Mouse (Mus musculus) thymus, adult 2 months (tissue): ENCODE results near the gene Il1r1.

ENCODE experiments used
- CTCF ChIP-seq: fragments of 200-500 bp; IDR thresholded peaks from 2 replicates; pipeline ENCODE4 v1.5.1; 2012; ENCODE audit warnings: mild to moderate bottlenecking, control low read depth, low read length, moderate library complexity, borderline replicate concordance; ENCODE audit not compliant: control insufficient read depth, poor library complexity, insufficient read depth; ENCODE audit errors: extremely low read depth
- POLR2A ChIP-seq: fragments of 200-500 bp; IDR thresholded peaks from 2 replicates; pipeline ENCODE4 v1.6.1; 2012; ENCODE audit warnings: mild to moderate bottlenecking, low read length, control low read depth, moderate library complexity; ENCODE audit not compliant: control insufficient read depth, poor library complexity, insufficient read depth; ENCODE audit errors: extremely low read depth

DNA sequence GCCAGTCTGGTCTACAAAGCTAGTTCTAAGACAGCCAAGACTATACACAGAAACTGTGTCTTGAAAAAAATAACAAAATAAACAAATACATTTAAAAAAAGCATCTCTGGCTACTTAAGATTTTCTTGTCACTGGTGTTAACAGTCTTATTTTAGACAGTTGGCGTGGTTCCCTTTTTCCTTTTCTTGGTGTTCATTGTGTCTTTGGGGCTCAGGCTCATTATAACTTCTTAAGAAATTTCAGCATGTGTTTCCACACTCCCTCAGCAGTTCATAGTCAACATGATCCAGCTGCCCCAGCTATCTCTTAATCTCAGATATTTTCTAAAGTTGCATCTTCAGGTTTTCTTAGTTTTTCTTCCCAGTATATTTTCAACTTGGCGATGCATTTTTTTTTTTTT, 67.4 kb downstream of the Il1r1 start:
- TF ChIP-seq POLR2A (no peak), CTCF (no peak)
